Mouse (Mus musculus) heart, adult 11 months (tissue): ENCODE results near the gene Fyn.

ENCODE experiments used
- DNase-seq: peaks from one replicate; pipeline ENCODE4 v3.0.0; 2022

Gene Fyn

GRCm38 (mm10) chr10:39580477-39580876 lies 211.8 kb downstream of the Fyn start:
- DNase-seq = peak; percentile 87

DNA sequence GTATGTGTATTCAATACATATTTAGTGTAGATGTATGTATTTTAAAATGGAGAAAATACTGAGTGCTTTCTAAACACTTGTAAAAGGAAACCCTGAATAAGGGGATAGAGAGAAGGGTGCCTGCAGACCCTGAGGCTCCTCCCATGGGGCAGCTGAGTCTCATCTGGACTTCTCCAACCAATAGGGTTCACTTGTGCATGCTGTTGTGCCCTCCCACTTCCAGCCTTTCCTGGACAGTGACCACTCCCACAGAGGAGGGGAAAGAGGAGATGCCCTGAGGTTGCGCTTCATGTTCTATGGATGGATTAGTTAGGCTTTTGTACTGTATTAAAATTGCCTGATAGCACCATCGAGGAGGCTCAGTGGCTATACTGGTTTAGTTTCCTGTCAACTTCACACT lies 213.7 kb downstream of the Fyn start:
- no peak for DNase-seq

- DNase-seq = peak; percentile 84
These were observed 215.1 kb downstream of the Fyn start for GRCm38 (mm10) chr10:39583718-39584117.

DNA sequence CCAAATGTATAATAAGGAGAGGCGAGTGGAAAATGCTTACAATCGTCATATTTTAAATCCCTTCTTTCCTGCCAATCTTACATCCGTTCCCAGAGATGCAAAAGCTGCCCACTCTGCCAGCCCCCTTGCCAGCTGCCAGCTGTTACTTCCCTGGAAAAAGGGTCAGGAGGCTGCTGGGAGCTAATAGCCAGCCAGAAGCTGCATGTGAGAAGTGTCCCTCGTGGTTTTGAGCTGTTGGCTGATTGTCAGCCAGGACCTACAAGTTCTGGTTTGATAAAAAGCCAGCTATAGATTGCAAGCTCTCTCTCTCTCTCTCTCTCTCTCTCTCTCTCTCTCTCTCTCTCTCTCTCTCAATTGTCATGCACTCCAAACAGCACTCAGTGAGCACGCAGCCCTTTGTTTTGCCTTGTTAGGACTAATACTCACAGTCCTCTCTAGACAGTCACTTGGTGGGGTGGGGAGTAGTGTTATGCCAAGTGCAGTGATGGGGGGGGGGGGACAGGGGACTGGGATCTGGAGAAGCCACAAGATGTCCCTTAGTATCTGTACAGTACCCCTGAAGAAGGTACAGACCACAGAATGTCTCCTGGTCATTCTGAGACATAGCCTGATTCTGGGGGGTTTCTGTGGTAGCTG lies 218.8 kb downstream of the Fyn start:
- no peak for DNase-seq

DNA sequence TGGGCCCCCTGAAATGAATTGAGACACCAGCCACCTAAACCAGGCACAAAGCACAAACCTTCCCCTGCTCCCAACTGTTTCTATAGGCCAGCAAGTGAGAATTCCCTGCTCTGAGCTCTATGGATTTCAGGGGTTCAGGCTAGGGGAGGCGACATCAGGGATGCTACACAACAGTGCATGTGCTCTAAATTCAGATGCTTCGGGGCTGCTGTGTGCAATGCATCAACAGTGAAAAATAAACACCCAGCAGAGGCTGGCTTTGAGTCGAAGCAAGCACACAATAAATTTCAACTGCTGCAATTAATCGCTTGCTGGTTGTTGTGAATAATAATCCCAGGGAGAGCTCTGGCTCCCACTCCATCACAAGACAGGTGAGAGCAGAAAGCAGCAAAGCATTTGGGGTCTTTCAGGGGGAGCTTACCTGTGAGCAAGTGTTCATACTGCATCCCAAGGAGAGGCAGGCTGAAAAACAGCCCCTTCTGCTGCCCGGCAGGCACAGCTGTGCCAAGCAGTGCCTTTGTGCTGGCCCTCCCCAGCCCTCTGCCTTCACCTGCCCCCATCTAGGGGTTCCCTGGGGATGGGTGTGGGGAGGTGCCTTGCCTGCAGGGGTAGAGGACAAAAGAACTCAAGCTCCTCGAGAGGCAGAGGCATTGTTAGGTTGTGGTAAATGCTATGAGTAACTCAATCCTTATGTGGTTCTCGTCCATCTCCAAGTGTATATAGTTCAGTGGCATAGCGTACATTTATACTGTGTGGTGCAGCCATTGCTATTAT lies 219.5 kb downstream of the Fyn start:
- DNase-seq = peak; percentile 74

GRCm38 (mm10) chr10:39589765-39590546 lies 221.3 kb downstream of the Fyn start:
- DNase-seq = no peak

DNA sequence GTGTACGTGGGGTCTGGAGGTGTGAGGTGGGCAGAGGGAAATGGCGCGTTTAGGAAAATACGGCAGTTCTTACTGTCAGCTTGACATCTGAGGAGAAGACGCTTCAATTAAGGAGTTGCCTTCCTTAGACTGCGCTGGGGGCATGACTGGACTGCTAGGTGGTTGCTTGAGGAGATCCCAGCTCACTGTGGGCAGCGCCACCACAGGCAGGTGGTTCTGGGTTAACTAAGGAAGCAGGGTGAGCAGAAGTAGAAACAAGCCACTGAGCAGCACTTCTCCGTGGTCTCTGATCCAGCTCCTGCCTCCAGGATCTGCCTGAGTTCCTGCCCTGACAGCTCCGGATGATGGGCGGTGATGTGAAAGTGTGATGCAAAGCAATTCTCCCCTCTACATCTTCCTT lies 222.0 kb downstream of the Fyn start:
- DNase-seq = no peak

- DNase-seq = no peak
These were observed 223.8 kb downstream of the Fyn start for GRCm38 (mm10) chr10:39592501-39592900.

DNA sequence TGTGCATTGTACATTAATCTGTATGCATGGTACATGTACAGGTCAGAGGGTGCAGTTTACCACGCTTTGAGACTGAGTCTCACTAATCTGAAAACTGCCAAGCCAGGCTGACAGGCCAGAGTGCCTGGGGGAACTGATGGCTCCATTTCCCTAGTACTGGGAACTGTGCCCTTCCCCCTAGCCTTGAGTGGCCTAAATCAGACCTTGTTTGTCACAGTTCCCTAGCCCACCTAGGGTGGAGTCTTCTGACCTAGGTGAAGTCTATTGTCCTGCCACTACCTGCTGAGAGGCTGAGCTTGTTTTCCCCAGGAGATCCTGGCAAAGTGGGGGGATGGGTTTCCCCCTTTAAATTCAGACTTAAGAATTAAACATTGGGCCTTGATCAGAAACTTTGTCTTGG lies 226.1 kb downstream of the Fyn start:
- DNase-seq = no peak

- DNase-seq = no peak
These were observed 227.2 kb downstream of the Fyn start for GRCm38 (mm10) chr10:39595862-39596261.

- no peak for DNase-seq
These were observed 228.6 kb downstream of the Fyn start for GRCm38 (mm10) chr10:39597116-39597791.

DNA sequence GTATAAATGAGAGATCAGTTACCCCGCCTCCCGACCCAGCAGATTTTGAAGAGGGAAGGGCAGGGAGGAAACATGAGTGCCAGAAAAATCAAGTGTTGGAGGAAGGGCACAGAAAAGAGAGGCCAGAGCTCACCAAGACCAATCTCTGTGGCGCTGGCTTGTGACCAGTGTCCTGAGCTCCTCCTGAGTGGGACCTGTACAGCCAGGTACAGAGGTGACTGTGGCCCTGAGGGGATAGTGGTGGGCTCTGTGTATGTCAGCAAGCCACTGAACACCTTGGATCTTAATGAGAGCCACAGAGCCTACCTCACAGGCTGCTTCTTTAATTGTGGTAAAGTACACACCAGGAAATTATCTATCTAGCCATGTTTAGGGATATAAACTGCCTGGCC lies 229.1 kb downstream of the Fyn start:
- DNase-seq = no peak

DNA sequence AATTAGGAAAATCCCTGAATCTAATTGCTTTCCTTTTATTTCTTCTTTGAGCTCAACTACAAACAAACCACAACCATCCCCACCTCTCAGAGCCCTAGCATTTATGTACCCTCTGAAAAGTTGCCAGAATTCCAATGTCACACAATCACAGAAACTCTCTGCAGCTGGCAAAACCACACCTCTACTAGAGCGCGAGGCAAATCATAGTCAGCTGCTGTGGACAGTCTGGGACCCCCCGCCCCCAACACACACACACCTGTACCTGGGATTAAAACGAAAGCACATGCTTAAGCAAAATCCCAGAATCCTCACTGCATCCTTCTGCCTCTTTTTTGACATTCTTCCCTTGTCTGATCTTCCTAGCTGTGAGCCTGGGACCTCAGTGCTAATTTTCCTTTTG lies 230.9 kb downstream of the Fyn start:
- no peak for DNase-seq

- DNase-seq = no peak
These were observed 231.5 kb downstream of the Fyn start for GRCm38 (mm10) chr10:39600115-39600514.

- DNase-seq = no peak
These were observed 232.4 kb downstream of the Fyn start for GRCm38 (mm10) chr10:39601068-39601467.

- no peak for DNase-seq
These were observed 237.8 kb downstream of the Fyn start for GRCm38 (mm10) chr10:39606434-39606833.

DNA sequence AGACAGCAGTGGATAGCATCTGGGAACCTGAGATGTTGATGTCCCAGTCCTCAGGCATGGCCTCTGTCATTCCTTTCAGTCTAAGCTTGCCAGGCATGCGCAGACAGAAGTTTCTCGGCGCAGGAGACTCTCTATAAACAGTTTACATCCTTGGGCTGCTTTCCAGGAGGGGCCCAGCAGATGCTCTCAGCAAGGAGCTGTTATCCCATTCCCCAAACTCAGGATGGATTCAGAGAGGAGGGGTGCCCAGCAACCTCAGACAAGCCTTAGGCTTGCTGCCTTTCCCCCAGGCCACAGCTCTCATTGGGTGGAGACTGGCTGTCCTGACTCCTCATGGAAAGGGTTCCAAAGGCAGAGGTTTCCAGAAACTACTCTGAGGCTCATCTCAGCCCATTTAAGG lies 242.6 kb downstream of the Fyn start:
- no peak for DNase-seq

- no peak for DNase-seq
These were observed 243.5 kb downstream of the Fyn start for GRCm38 (mm10) chr10:39612131-39612530.

DNA sequence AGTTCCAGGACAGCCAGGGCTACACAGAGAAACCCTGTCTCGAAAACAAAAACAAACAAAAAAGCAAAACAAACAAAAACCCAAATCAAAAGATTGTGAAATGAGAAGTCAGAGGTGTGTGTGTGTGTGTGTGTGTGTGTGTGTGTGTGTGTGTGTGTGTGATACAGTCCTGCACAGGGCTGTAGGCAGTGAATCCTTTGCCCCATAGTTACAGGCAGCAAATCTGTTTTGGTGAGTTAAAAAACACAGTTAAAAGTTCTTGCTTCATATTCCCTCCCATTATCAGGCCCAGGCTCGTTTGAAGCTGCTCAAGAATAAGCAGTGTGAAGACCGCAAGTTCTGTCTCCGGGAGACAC lies 244.0 kb downstream of the Fyn start, which contains the start of gene Traf3ip2:
Gene Traf3ip2, plus strand, starts transcription at position 302 of the 356 bp plus-strand sequence.
- DNase-seq = no peak

DNA sequence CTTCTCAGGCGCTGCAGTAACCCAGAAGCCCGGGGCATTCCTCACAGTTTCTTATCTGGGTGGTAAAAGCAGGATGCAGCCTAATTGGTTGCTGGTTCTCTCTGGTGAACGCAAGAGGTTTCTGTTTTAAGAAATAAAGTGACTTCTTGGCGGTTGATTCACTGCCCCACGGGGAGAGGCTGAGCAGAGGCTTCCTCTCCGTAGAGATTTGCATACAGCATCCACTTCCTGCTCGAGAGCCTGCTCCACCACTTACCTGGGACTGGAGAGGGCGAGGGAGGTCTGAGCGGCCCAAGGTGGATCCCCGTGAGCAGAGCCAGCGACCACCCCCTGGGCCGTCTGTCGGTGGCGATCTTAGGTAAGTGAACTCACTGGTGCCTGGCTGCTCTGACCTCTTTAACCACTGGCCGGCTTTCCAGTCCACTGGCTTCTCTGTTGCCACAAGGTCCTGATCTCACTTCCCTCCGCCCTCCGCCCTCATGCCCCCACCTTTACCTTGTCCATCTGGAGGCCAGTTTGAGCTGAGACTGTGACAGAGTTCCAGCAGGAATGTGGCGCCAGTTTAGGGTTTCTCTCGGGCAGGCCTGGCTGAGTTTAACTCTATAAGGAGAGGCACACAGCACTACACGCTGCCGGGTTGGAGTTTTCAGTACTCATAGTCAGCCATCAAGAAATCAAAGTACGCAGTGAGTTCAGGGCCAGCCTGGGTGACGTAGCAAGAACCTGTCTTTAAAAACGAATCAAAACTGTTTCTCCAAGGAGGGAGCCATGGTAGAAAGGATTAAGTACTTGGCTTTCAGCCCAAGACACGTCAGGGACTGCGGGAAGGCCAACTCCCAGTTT lies 244.6 kb downstream of the Fyn start:
- DNase-seq = peak; percentile 98

DNA sequence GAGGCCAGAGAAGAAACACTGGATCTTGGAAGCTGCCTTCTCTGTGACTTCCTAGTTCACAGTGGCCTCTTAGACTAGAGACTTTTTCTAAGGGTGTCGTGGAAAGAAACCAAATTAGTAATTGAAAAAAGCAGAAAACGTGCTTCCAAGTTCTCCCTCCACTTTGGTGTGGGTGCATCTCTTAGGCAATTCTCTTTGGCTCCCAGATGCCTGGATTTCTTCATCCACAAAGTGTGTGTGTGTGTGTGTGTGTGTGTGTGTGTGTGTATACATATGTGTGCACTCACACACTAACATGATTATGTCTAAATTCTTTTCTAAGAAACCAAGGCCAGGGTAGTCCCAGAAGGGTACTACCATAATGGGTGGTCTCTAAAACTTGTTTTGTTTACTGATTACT lies 245.3 kb downstream of the Fyn start:
- DNase-seq = peak; percentile 92

GRCm38 (mm10) chr10:39614676-39615075 lies 246.0 kb downstream of the Fyn start:
- peak; percentile 99 for DNase-seq
